Mouse (Mus musculus) midbrain, embryonic 16.5 days (tissue): ENCODE data around the gene Rp9. TPM values are rescaled to one million over a fixed set of nuclear protein-coding genes. Genes with fewer than 3 reads are reported as not detected.
A peak's percentile ranks its signal among the peaks of the same experiment; 100 is the strongest.

Experiments
- ATAC-seq: fragments of 200-750 bp; cut with Nextera tagmentation; 2 replicates; pipeline ENCODE4 v1.8.0; 2017; ENCODE audit warnings: moderate TSS enrichment
- H3K27ac ChIP-seq: fragments of 300-500 bp; sonication (generic); 2 replicates; pipeline ENCODE4 v1.5.1; 2014; ENCODE audit warnings: mild to moderate bottlenecking, low read length, mixed read lengths
- H3K27me3 ChIP-seq: fragments of 300-500 bp; sonication (generic); 2 replicates; pipeline ENCODE4 v1.6.1; 2014; ENCODE audit warnings: low read depth, low read length, mixed read lengths; ENCODE audit not compliant: control insufficient read depth, insufficient read depth
- H3K36me3 ChIP-seq: fragments of 300-500 bp; sonication (generic); 2 replicates; pipeline ENCODE4 v1.6.1; 2014; ENCODE audit warnings: mild to moderate bottlenecking, low read length, moderate library complexity, mixed read lengths; ENCODE audit not compliant: control insufficient read depth, insufficient read depth
- H3K4me1 ChIP-seq: fragments of 300-500 bp; sonication (generic); 2 replicates; pipeline ENCODE4 v1.6.1; 2014; ENCODE audit warnings: mild to moderate bottlenecking, low read length, mixed read lengths; ENCODE audit not compliant: control insufficient read depth, insufficient read depth
- H3K4me2 ChIP-seq: fragments of 300-500 bp; sonication (generic); 2 replicates; pipeline ENCODE4 v1.6.1; 2014; ENCODE audit warnings: mild to moderate bottlenecking, low read length, mixed read lengths
- H3K4me3 ChIP-seq: fragments of 300-500 bp; sonication (generic); 2 replicates; pipeline ENCODE4 v1.5.1; 2014; ENCODE audit warnings: low read depth, mild to moderate bottlenecking, low read length, moderate library complexity, mixed read lengths
- H3K9ac ChIP-seq: fragments of 300-500 bp; sonication (generic); 2 replicates; pipeline ENCODE4 v1.6.1; 2014; ENCODE audit warnings: low read depth, low read length, mixed read lengths
- H3K9me3 ChIP-seq: fragments of 300-500 bp; sonication (generic); replicated peaks from 2 replicates; pipeline ENCODE4 v1.6.1; 2014; ENCODE audit warnings: mild to moderate bottlenecking, low read length, mixed read lengths; ENCODE audit not compliant: control insufficient read depth, poor library complexity, severe bottlenecking
- WGBS: fragments of 180-500 bp; shearing (Covaris S2); extraction: QIAGEN DNeasy Blood & Tissue Kit; methylation state at CpG from one replicate; pipeline ENCODE4 v1.1.7; 2014; 5-methylcytosine and 5-hydroxymethylcytosine counted together
- polyA plus RNA-seq: library from polyadenylated mRNA; unstranded; fragments of >200 nt; fragmentation: Nextera tagmentation; extraction: Ambion mirVana; gene quantifications from 2 replicates; pipeline ENCODE4 v1.2.1, GENCODE M21; 2015

Gene Rp9
- polyA plus RNA-seq, 1 experiment from 2014 or later, result 66.0 TPM

GRCm38 (mm10) chr9:22453501-22453924 lies 16.0 kb downstream of the Rp9 start:
- Histone ChIP-seq H3K36me3 (peaks cover 43% of the 10 kb centered on the region), H3K4me1 (no peaks in the 10 kb centered on the region), H3K9me3 (no peaks in the 10 kb centered on the region), H3K9ac (no peak overlapping the region), H3K4me2 (no peak overlapping the region), H3K27me3 (no peaks in the 10 kb centered on the region), H3K27ac (no peak overlapping the region), H3K4me3 (no peak overlapping the region)
- ATAC-seq, result no peak
- WGBS, result 93% methylated on average over 10 of the region's 10 CpGs

- WGBS, result 91% methylated on average over 10 of the region's 10 CpGs
- Histone ChIP-seq H3K9me3 (no peaks in the 10 kb centered on the region), H3K27ac (no peak overlapping the region), H3K9ac (no peak overlapping the region), H3K4me1 (no peaks in the 10 kb centered on the region), H3K27me3 (no peaks in the 10 kb centered on the region), H3K36me3 (peaks cover 50% of the 10 kb centered on the region), H3K4me2 (no peak overlapping the region), H3K4me3 (no peak overlapping the region)
- ATAC-seq, result no peak
Observed at GRCm38 (mm10) chr9:22452697-22453096, 16.8 kb downstream of the Rp9 start.

- 96% methylated on average over 6 of the region's 6 CpGs for WGBS
- H3K9me3 ChIP-seq, result no peaks in the 10 kb centered on the region
- H3K27me3 ChIP-seq, result no peaks in the 10 kb centered on the region
- H3K4me2 ChIP-seq, result no peak overlapping the region
- no peak for ATAC-seq
- no peak overlapping the region for H3K9ac ChIP-seq
- peaks cover 35% of the 10 kb centered on the region for H3K36me3 ChIP-seq
- no peaks in the 10 kb centered on the region for H3K4me1 ChIP-seq
- H3K4me3 ChIP-seq, result no peak overlapping the region
- H3K27ac ChIP-seq, result no peak overlapping the region
Observed at GRCm38 (mm10) chr9:22449209-22449608, 20.3 kb downstream of the Rp9 start.

GRCm38 (mm10) chr9:22448420-22448819 lies 21.1 kb downstream of the Rp9 start:
- Histone ChIP-seq H3K9me3 (no peaks in the 10 kb centered on the region), H3K4me2 (no peak overlapping the region), H3K4me3 (no peak overlapping the region), H3K27ac (no peak overlapping the region), H3K36me3 (peaks cover 35% of the 10 kb centered on the region), H3K27me3 (no peaks in the 10 kb centered on the region), H3K9ac (no peak overlapping the region), H3K4me1 (no peaks in the 10 kb centered on the region)
- WGBS, result 77% methylated on average over 13 of the region's 13 CpGs
- no peak for ATAC-seq

- no peak for ATAC-seq
- Histone ChIP-seq H3K4me3 (no peak overlapping the region), H3K9me3 (no peaks in the 10 kb centered on the region), H3K4me2 (no peak overlapping the region), H3K27ac (no peak overlapping the region), H3K36me3 (peaks cover 39% of the 10 kb centered on the region), H3K4me1 (no peaks in the 10 kb centered on the region), H3K27me3 (no peaks in the 10 kb centered on the region), H3K9ac (no peak overlapping the region)
- WGBS, result 95% methylated on average over 5 of the region's 5 CpGs
Observed at GRCm38 (mm10) chr9:22447213-22447612, 22.3 kb downstream of the Rp9 start.

GRCm38 (mm10) chr9:22445123-22445522 lies 24.4 kb downstream of the Rp9 start:
- Histone ChIP-seq H3K9me3 (no peaks in the 10 kb centered on the region), H3K4me3 (no peak overlapping the region), H3K4me1 (no peaks in the 10 kb centered on the region), H3K27me3 (no peaks in the 10 kb centered on the region), H3K9ac (no peak overlapping the region), H3K36me3 (peaks cover 36% of the 10 kb centered on the region), H3K4me2 (no peak overlapping the region), H3K27ac (no peak overlapping the region)
- 83% methylated on average over 1 of the region's 1 CpGs for WGBS
- ATAC-seq, result 0 out of 2 replicates have a peak, but pooled peaks have one; percentile 17

GRCm38 (mm10) chr9:22443157-22443556 lies 26.4 kb downstream of the Rp9 start:
- WGBS, result 93% methylated on average over 10 of the region's 10 CpGs
- Histone ChIP-seq H3K27me3 (no peaks in the 10 kb centered on the region), H3K36me3 (peaks cover 23% of the 10 kb centered on the region), H3K4me1 (no peaks in the 10 kb centered on the region), H3K9me3 (no peaks in the 10 kb centered on the region), H3K4me2 (no peak overlapping the region), H3K4me3 (no peak overlapping the region), H3K9ac (no peak overlapping the region), H3K27ac (no peak overlapping the region)
- ATAC-seq, result no peak

GRCm38 (mm10) chr9:22438826-22439225 lies 30.7 kb downstream of the Rp9 start:
- H3K4me1 ChIP-seq, result no peaks in the 10 kb centered on the region
- ATAC-seq, result no peak
- no peak overlapping the region for H3K4me2 ChIP-seq
- WGBS, result 66% methylated on average over 1 of the region's 1 CpGs
- no peak overlapping the region for H3K27ac ChIP-seq
- no peaks in the 10 kb centered on the region for H3K27me3 ChIP-seq
- H3K36me3 ChIP-seq, result peaks cover 17% of the 10 kb centered on the region
- no peak overlapping the region for H3K9ac ChIP-seq
- H3K9me3 ChIP-seq, result no peaks in the 10 kb centered on the region
- no peak overlapping the region for H3K4me3 ChIP-seq

- no peaks in the 10 kb centered on the region for H3K9me3 ChIP-seq
- H3K4me2 ChIP-seq, result no peak overlapping the region
- peaks cover 5% of the 10 kb centered on the region; the same call in 1 of the 2 replicates for H3K4me1 ChIP-seq
- 0 out of 2 replicates have a peak, but pooled peaks cover 2% of the 10 kb centered on the region for H3K36me3 ChIP-seq
- no peak overlapping the region for H3K4me3 ChIP-seq
- H3K9ac ChIP-seq, result no peak overlapping the region
- ATAC-seq, result no peak
- no peaks in the 10 kb centered on the region for H3K27me3 ChIP-seq
- no peak overlapping the region for H3K27ac ChIP-seq
- WGBS, result 97% methylated on average over 2 of the region's 2 CpGs
Observed at GRCm38 (mm10) chr9:22434101-22434500, 35.4 kb downstream of the Rp9 start.
